Mouse (Mus musculus) CD4-positive naive resting alpha-beta T cell, adult 57 days (primary cell): Measurements from ENCODE around the gene Vmn2r83. TPM values are rescaled to one million over a fixed set of nuclear protein-coding genes. Genes with fewer than 3 reads are reported as not detected.

Experiments
- total RNA-seq: library from RNA; stranded (reverse); gene quantifications from one replicate; pipeline ENCODE4 v1.2.4, GENCODE M21; 2023

Gene Vmn2r83
- not detected for total RNA-seq

GRCm38 (mm10) chr10:79468431-79468830, at the start of gene Vmn2r83:
TSS of gene Vmn2r83 (plus strand) at chr10:79468731.

GRCm38 (mm10) chr10:79533126-79533911, 64.8 kb downstream of the Vmn2r83 start, which contains the start of gene Plpp2:
TSS of gene Plpp2 (minus strand) at chr10:79533796.

Other genes with a start within 250 kb of the Vmn2r83 start
- gene Vmn2r81, start 221.0 kb upstream of the Vmn2r83 start, total RNA-seq: not detected
- gene Vmn2r82, start 112.2 kb upstream of the Vmn2r83 start, total RNA-seq: not detected
- 1.2 TPM for gene Plpp2, start 65.1 kb downstream of the Vmn2r83 start, total RNA-seq
- 58.4 TPM for gene Mier2, start 86.5 kb downstream of the Vmn2r83 start, total RNA-seq
- not detected for gene Theg, start 118.6 kb downstream of the Vmn2r83 start, total RNA-seq
- gene C2cd4c, start 145.3 kb downstream of the Vmn2r83 start, total RNA-seq: not detected
- not detected for gene Shc2, start 169.2 kb downstream of the Vmn2r83 start, total RNA-seq
- gene Odf3l2, start 177.0 kb downstream of the Vmn2r83 start, total RNA-seq: not detected
- not detected for gene Madcam1, start 195.8 kb downstream of the Vmn2r83 start, total RNA-seq
- gene Tpgs1, start 200.6 kb downstream of the Vmn2r83 start, total RNA-seq: 22.8 TPM
- gene Cdc34, start 213.5 kb downstream of the Vmn2r83 start, total RNA-seq: 93.4 TPM
- gene Gzmm, start 220.3 kb downstream of the Vmn2r83 start, total RNA-seq: 3.2 TPM
- 99.5 TPM for gene Bsg, start 235.8 kb downstream of the Vmn2r83 start, total RNA-seq
- not detected for gene Hcn2, start 247.9 kb downstream of the Vmn2r83 start, total RNA-seq